21 mouse cellular contexts compared by ENCODE assay signal in the genomic region with DNA sequence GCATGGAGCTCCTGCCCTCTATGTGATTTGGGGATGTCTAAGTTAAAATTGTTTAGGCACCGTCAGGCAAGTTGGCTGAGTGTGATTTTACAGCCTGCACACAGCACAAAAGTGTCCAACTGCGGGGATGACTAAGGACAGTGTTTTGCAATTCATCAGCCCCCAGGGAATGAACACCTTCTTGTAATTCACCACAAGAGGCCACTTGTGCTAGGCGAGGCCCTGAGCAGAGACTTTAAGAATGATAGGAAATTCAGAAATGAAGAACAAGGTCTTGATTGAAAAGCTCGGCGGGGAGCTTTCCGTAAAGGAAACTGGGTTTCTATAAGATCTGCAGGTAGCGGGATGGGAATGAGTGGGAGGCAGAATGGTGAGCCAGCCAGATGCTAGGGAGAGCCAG.
DNase-seq lines count a peak whose midpoint lies in the region; TF ChIP-seq lines count a peak whose summit lies in the region.
"Had no signal": no experiment of that assay in that cellular context is flagged by ENCODE, and none has a peak within 500 bp of the region (broad histone marks: within the 10 kb centered on the region; RNA-seq: fewer than 3 reads in every experiment).

No protein-coding gene starts in this region.

- H3K27me3 ChIP-seq in thymus, adult 2 months (ENCODE audit: control insufficient read depth, insufficient read depth, low read length), result no peaks in the 10 kb centered on the region
- H3K27me3 ChIP-seq in limb, embryonic 10.5 days (ENCODE audit: low read depth, poor library complexity, severe bottlenecking), result no peaks in the 10 kb centered on the region
- H3K27me3 ChIP-seq: embryonic facial prominence, embryonic 13.5 days; forebrain, embryonic 12.5 days; heart, embryonic 15.5 days; hindbrain, embryonic 13.5 days; Patski had no signal

- TF ChIP-seq POLR2A in thymus, adult 2 months (IDR thresholded peaks at IDR 0.05; ENCODE audit: control insufficient read depth, extremely low read depth, insufficient read depth, low read length, poor library complexity), result no peak

- H3K4me1 ChIP-seq in thymus, adult 2 months (replicated peaks; ENCODE audit: control insufficient read depth, insufficient read depth, low read length), result no peaks in the 10 kb centered on the region
- peaks cover 3% of the 10 kb centered on the region; the same call in 1 of the 2 replicates for H3K4me1 ChIP-seq in limb, embryonic 10.5 days
- H3K4me1 ChIP-seq: embryonic facial prominence, embryonic 13.5 days; forebrain, embryonic 12.5 days; heart, embryonic 15.5 days had no signal

- no peak overlapping the region for H3K27ac ChIP-seq in layer of hippocampus, adult 2 months
- no peak overlapping the region for H3K27ac ChIP-seq in thymus, adult 2 months (ENCODE audit: control insufficient read depth, insufficient read depth, low read length)
- no peak overlapping the region for H3K27ac ChIP-seq in limb, embryonic 10.5 days
- H3K27ac ChIP-seq: embryonic facial prominence, embryonic 13.5 days; forebrain, embryonic 12.5 days; heart, adult 2 months; heart, embryonic 15.5 days; hindbrain, embryonic 13.5 days; hindbrain, postnatal 0 days had no signal

- no peak overlapping the region for H3K4me3 ChIP-seq in layer of hippocampus, adult 2 months
- H3K4me3 ChIP-seq in thymus, adult 2 months (ENCODE audit: control insufficient read depth, insufficient read depth, low read length), result no peak overlapping the region
- H3K4me3 ChIP-seq in limb, embryonic 10.5 days, result no peak overlapping the region
- H3K4me3 ChIP-seq: embryonic facial prominence, embryonic 13.5 days; forebrain, embryonic 12.5 days; heart, adult 2 months; heart, embryonic 15.5 days; hindbrain, embryonic 13.5 days had no signal

- 79% methylated on average over 7 of the region's 7 CpGs for WGBS in thymus, adult 2 months
- WGBS in limb, embryonic 10.5 days, result 66% methylated on average over 7 of the region's 7 CpGs

- DNase-seq in layer of hippocampus, adult 2 months (ENCODE audit: low spot score in 2 of 2), result no peak
- no peak for DNase-seq in layer of hippocampus, postnatal 10 days (ENCODE audit: low spot score in 2 of 2)
- peak; percentile 35 for DNase-seq in right cerebral cortex, adult 18-20 months
- no peak for DNase-seq in right cerebral cortex, postnatal 10 days (ENCODE audit: low spot score in 2 of 2)
- peak; percentile 96 for DNase-seq in R1 (ENCODE audit: low read depth, low spot score)
- no peak for DNase-seq in thymus, adult 2 months
- no peak for DNase-seq in limb, embryonic 10.5 days (ENCODE audit: low spot score)
- DNase-seq in gastrocnemius, postnatal 4 days (ENCODE audit: low spot score in 2 of 2), result no peak
- DNase-seq: adrenal gland, postnatal 10 days; cerebellum, adult 18-20 months; cerebellum, adult 9-11 months; cerebellum, postnatal 36 days; gastrocnemius, postnatal 36 days; heart, adult 2 months; heart, postnatal 14 days had no signal

- no peaks in the 10 kb centered on the region for H3K36me3 ChIP-seq in thymus, adult 2 months (ENCODE audit: control insufficient read depth, insufficient read depth, low read length)
- no peaks in the 10 kb centered on the region for H3K36me3 ChIP-seq in limb, embryonic 10.5 days
- H3K36me3 ChIP-seq: embryonic facial prominence, embryonic 13.5 days; forebrain, embryonic 12.5 days; heart, embryonic 15.5 days; hindbrain, embryonic 13.5 days had no signal

- TF ChIP-seq CTCF in layer of hippocampus, adult 2 months (conservative IDR thresholded peaks at IDR 0.05), result 0 out of 2 replicates have a peak, but pooled peaks have one; percentile 3
- TF ChIP-seq CTCF in thymus, adult 2 months (IDR thresholded peaks at IDR 0.05; ENCODE audit: borderline replicate concordance, control insufficient read depth, extremely low read depth, insufficient read depth, low read length, poor library complexity), result no peak

- no peaks in the 10 kb centered on the region for H3K9me3 ChIP-seq in limb, embryonic 10.5 days (replicated peaks)
- H3K9me3 ChIP-seq: embryonic facial prominence, embryonic 13.5 days; forebrain, embryonic 12.5 days; heart, embryonic 15.5 days; hindbrain, embryonic 13.5 days had no signal

Comparison
In these comparisons a context has a peak if more than half of its experiments do, and no peak if none do; other contexts are left out.
1. DNase-seq: peak in right cerebral cortex, adult 18-20 months (single experiment) and R1 (single experiment); none in layer of hippocampus, adult 2 months (0 of 2), layer of hippocampus, postnatal 10 days (0 of 2), right cerebral cortex, postnatal 10 days (0 of 2), thymus, adult 2 months (single experiment), limb, embryonic 10.5 days (single experiment) and gastrocnemius, postnatal 4 days (0 of 2).